Mouse (Mus musculus) neutrophil, adult 65 days (primary cell): ENCODE results near the gene Usp54. TPM values are rescaled to one million over a fixed set of nuclear protein-coding genes. Genes with fewer than 3 reads are reported as not detected.

ENCODE experiments used
- total RNA-seq: library from RNA; stranded (reverse); gene quantifications from 2 replicates; pipeline ENCODE4 v1.2.4, GENCODE M21; 2023

Usp54 gene
- 2.5 and 2.9 TPM in 2 replicates for total RNA-seq

GRCm38 (mm10) chr14:20640644-20641437, at the start of gene Usp54:
Gene Usp54 (minus strand): TSS chr14:20641063.

GRCm38 (mm10) chr14:20674064-20674833, 33.4 kb upstream of the Usp54 start, which contains the start of gene Sec24c:
Gene Sec24c (plus strand): TSS chr14:20674308.

GRCm38 (mm10) chr14:20668154-20668810, 27.4 kb upstream of the Usp54 start, which contains the start of gene Synpo2l:
Gene Synpo2l (minus strand): TSS chr14:20668354.

GRCm38 (mm10) chr14:20656361-20656760, 15.5 kb upstream of the Usp54 start, which contains the start of gene Myoz1:
Gene Myoz1 (minus strand): TSS chr14:20656540.

GRCm38 (mm10) chr14:20546415-20546814, 94.4 kb downstream of the Usp54 start, which contains the start of gene Ppp3cb:
Gene Ppp3cb (minus strand): TSS chr14:20546573.

Other genes starting within 250 kb of the Usp54 start
- 17.7 and 23.3 TPM in 2 replicates for gene Mrps16, start 247.4 kb downstream of the Usp54 start, total RNA-seq
- gene Cfap70, start 188.8 kb downstream of the Usp54 start, total RNA-seq = not detected in 2 replicates
- gene Anxa7, start 160.9 kb downstream of the Usp54 start, total RNA-seq = 51.9 and 57.8 TPM in 2 replicates
- gene Mss51, start 144.2 kb downstream of the Usp54 start, total RNA-seq = 1.3 and 1.8 TPM in 2 replicates
- gene Ppp3cb, start 94.5 kb downstream of the Usp54 start, total RNA-seq = 37.6 and 37.7 TPM in 2 replicates
- gene Myoz1, start 15.5 kb upstream of the Usp54 start, total RNA-seq = not detected in 2 replicates
- gene Synpo2l, start 27.3 kb upstream of the Usp54 start, total RNA-seq = not detected in 2 replicates
- gene Sec24c, start 33.2 kb upstream of the Usp54 start, total RNA-seq = 193 and 233 TPM in 2 replicates
- 3.5 and 4.5 TPM in 2 replicates for gene Fut11, start 53.9 kb upstream of the Usp54 start, total RNA-seq
- 17.2 and 20.5 TPM in 2 replicates for gene Chchd1, start 61.9 kb upstream of the Usp54 start, total RNA-seq
- 133 and 198 TPM in 2 replicates for gene Zswim8, start 66.5 kb upstream of the Usp54 start, total RNA-seq
- 31.7 and 32.4 TPM in 2 replicates for gene Ndst2, start 93.5 kb upstream of the Usp54 start, total RNA-seq
- gene Camk2g, start 153.0 kb upstream of the Usp54 start, total RNA-seq = 59.7 and 70.1 TPM in 2 replicates
- 26.0 and 26.5 TPM in 2 replicates for gene Plau, start 195.6 kb upstream of the Usp54 start, total RNA-seq